Mouse (Mus musculus) neural tube, embryonic 14.5 days (tissue): Measurements from ENCODE around the gene Vim. TPM values are rescaled to one million over a fixed set of nuclear protein-coding genes. Genes with fewer than 3 reads are reported as not detected.

ENCODE experiments used
- ATAC-seq: fragments of 200-750 bp; cut with Nextera tagmentation; 2 replicates; pipeline ENCODE4 v1.8.0; 2017; ENCODE audit warnings: low read depth, mild to moderate bottlenecking, moderate TSS enrichment, moderate library complexity
- H3K27ac ChIP-seq: fragments of 300-500 bp; sonication (generic); 2 replicates; pipeline ENCODE4 v1.5.1; 2014; ENCODE audit warnings: low read depth, mild to moderate bottlenecking, control low read depth, low read length, moderate library complexity, mixed read lengths
- H3K27me3 ChIP-seq: fragments of 300-500 bp; sonication (generic); 2 replicates; pipeline ENCODE4 v1.6.1; 2014; ENCODE audit warnings: low read length; ENCODE audit not compliant: control insufficient read depth, insufficient read depth
- H3K36me3 ChIP-seq: fragments of 300-500 bp; sonication (generic); 2 replicates; pipeline ENCODE4 v1.6.1; 2014; ENCODE audit warnings: low read length, mixed read lengths; ENCODE audit not compliant: control insufficient read depth, insufficient read depth
- H3K4me1 ChIP-seq: fragments of 300-500 bp; sonication (generic); 2 replicates; pipeline ENCODE4 v1.6.1; 2014; ENCODE audit warnings: low read length; ENCODE audit not compliant: control insufficient read depth, insufficient read depth
- H3K4me2 ChIP-seq: fragments of 300-500 bp; sonication (generic); 2 replicates; pipeline ENCODE4 v1.6.1; 2014; ENCODE audit warnings: mild to moderate bottlenecking, low read depth, low read length, control low read depth
- H3K4me3 ChIP-seq: fragments of 300-500 bp; sonication (generic); 2 replicates; pipeline ENCODE4 v1.5.1; 2014; ENCODE audit warnings: low read depth, low read length, control low read depth, mixed read lengths
- H3K9ac ChIP-seq: fragments of 300-500 bp; sonication (generic); replicated peaks from 2 replicates; pipeline ENCODE4 v1.6.1; 2014; ENCODE audit warnings: low read depth, mild to moderate bottlenecking, control low read depth, low read length, mixed read lengths
- H3K9me3 ChIP-seq: fragments of 300-500 bp; sonication (generic); 2 replicates; pipeline ENCODE4 v1.6.1; 2016; ENCODE audit warnings: low read length; ENCODE audit not compliant: control insufficient read depth
- WGBS: fragments of 180-500 bp; shearing (Covaris S2); extraction: QIAGEN DNeasy Blood & Tissue Kit; methylation state at CpG from one replicate; pipeline ENCODE4 v1.1.7; 2014; 5-methylcytosine and 5-hydroxymethylcytosine counted together
- polyA plus RNA-seq: library from polyadenylated mRNA; unstranded; fragments of >200 nt; fragmentation: Nextera tagmentation; extraction: Ambion mirVana; gene quantifications from 2 replicates; pipeline ENCODE4 v1.2.1, GENCODE M21; 2014

Gene Vim
- polyA plus RNA-seq, 1 experiment from 2014 or later, result 466 TPM

DNA sequence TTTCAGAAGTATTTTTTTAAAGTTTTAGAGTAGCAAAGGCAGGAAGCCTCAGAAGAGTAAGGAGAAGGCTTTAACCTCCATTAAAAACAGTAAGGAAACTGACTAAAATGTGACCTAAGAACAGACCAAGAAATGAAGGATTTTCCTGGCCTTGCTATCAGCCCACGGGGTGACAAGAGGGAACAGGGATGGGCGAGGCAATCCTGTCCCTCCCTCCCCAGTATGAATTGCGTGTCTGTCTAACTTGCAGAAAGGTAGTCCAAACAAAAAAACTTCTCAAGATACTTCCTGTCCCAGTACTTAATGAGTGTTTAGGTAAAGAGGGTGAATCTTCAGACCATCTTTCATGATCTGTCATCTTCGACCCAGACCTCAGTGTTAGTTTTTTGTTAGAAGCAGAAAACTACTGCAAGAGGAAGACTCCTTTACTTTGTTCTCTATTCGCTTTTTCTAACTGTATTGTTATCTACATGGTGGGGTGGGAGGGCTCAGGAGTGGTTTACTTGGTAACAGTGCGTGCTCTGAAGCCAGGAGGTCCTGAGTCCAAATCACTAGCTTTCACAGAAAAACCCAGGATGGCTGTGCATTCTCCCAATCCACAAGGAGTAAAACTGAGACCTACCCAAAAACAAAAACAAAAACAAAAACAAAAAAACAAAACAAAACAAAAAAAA lies 34.9 kb upstream of the Vim start:
- Histone ChIP-seq H3K27ac (no peak overlapping the region), H3K9ac (no peak overlapping the region), H3K4me3 (no peak overlapping the region), H3K4me1 (peaks cover 2% of the 10 kb centered on the region; the same call in 1 of the 2 replicates), H3K4me2 (no peak overlapping the region), H3K9me3 (no peaks in the 10 kb centered on the region), H3K27me3 (no peaks in the 10 kb centered on the region), H3K36me3 (no peaks in the 10 kb centered on the region)
- 74% methylated on average over 6 of the region's 6 CpGs for WGBS
- ATAC-seq, result no peak

DNA sequence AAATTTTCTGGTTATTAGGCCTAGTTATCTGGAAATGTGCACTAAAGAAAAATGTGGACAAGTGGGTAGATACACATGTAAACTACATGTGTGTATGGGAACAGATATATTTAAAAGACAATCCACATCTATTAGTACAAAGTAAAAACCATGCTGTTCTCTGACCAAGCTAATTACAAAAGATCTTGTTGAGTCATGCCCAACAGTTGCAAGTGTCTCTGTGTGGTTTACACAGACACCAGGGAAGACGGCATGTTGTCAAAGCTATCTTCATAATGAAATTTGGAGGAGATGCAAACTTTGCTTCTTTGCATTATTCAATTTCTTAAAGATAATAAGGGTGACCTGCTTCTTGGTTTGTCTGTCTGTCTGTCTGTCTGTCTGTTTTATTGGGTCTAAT lies 33.9 kb upstream of the Vim start:
- Histone ChIP-seq H3K4me3 (no peak overlapping the region), H3K4me1 (peaks cover 5% of the 10 kb centered on the region), H3K9me3 (no peaks in the 10 kb centered on the region), H3K27ac (no peak overlapping the region), H3K36me3 (no peaks in the 10 kb centered on the region), H3K27me3 (no peaks in the 10 kb centered on the region), H3K4me2 (no peak overlapping the region), H3K9ac (no peak overlapping the region)
- ATAC-seq, result no peak
- WGBS, result 92% methylated on average over 1 of the region's 1 CpGs

GRCm38 (mm10) chr2:13543519-13544124 lies 30.1 kb upstream of the Vim start:
- no peak overlapping the region; the same call in 1 of the 2 replicates for H3K9ac ChIP-seq
- peaks cover 5% of the 10 kb centered on the region for H3K4me1 ChIP-seq
- no peaks in the 10 kb centered on the region for H3K27me3 ChIP-seq
- peak overlapping the region; percentile 90; the same call in 1 of the 2 replicates for H3K27ac ChIP-seq
- 47% methylated on average over 8 of the region's 8 CpGs for WGBS
- no peak; the same call in none of the 2 replicates for ATAC-seq
- H3K9me3 ChIP-seq, result no peaks in the 10 kb centered on the region
- H3K4me3 ChIP-seq, result peak overlapping the region; percentile 65
- H3K4me2 ChIP-seq, result peak overlapping the region; percentile 71
- H3K36me3 ChIP-seq, result no peaks in the 10 kb centered on the region

DNA sequence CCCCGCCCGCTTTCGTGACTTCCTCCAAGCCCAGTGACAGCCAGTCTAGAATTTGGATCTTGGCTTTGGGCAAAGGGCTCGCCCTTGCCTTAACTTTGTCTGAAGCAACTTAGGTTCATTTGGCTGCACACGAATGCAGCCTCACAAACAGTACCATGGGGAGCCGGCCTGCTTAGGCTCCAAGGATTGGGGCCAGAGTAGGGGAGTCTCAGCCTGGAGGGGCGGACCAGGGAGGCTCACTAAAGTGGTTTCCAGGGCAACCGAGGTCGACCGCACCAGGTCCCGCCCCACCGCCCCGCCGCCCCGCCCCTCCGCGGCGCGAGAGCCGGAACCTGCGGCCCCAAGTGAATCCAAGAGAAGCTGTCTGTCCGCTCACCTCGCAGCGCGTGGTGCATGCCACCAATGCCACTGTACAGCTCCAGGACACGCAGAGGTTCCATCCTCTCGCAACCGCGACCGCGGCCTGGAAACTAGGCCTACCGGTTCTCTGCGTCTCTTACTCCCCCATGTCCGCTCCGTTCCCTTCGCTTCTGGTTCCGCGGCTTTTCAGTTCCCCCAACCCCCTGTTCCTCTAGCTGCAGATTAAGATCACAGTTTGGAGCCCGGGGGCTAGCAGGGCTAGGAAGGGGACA lies 29.4 kb upstream of the Vim start, which contains the start of gene Trdmt1:
TSS of gene Trdmt1 (minus strand) at position 476 of the 632 bp plus-strand sequence.
- peak; percentile 99 for ATAC-seq
- Histone ChIP-seq H3K27ac (peak within 1 kb of the TSS; percentile 90), H3K36me3 (no peaks in the 10 kb centered on the region), H3K4me2 (peak within 1 kb of the TSS; percentile 71), H3K9me3 (no peaks in the 10 kb centered on the region), H3K27me3 (no peaks in the 10 kb centered on the region), H3K9ac (peak within 1 kb of the TSS; percentile 74), H3K4me3 (peak within 1 kb of the TSS; percentile 65), H3K4me1 (peaks cover 5% of the 10 kb centered on the region)
- WGBS, result under 1% methylated on average over 39 of the region's 39 CpGs

- Histone ChIP-seq H3K36me3 (no peaks in the 10 kb centered on the region), H3K9me3 (no peaks in the 10 kb centered on the region), H3K27me3 (no peaks in the 10 kb centered on the region), H3K4me2 (no peak overlapping the region), H3K27ac (no peak overlapping the region), H3K4me1 (peaks cover 4% of the 10 kb centered on the region), H3K4me3 (no peak overlapping the region), H3K9ac (no peak overlapping the region)
- no peak for ATAC-seq
- WGBS, result 79% methylated on average over 3 of the region's 3 CpGs
Observed at GRCm38 (mm10) chr2:13548749-13549148, 25.0 kb upstream of the Vim start.

- 66% methylated on average over 2 of the region's 2 CpGs for WGBS
- no peak overlapping the region for H3K4me2 ChIP-seq
- no peak overlapping the region for H3K4me3 ChIP-seq
- no peak for ATAC-seq
- H3K9ac ChIP-seq, result no peak overlapping the region
- H3K36me3 ChIP-seq, result no peaks in the 10 kb centered on the region
- H3K4me1 ChIP-seq, result no peaks in the 10 kb centered on the region
- no peaks in the 10 kb centered on the region for H3K9me3 ChIP-seq
- no peak overlapping the region for H3K27ac ChIP-seq
- no peaks in the 10 kb centered on the region for H3K27me3 ChIP-seq
Observed at GRCm38 (mm10) chr2:13553966-13554365, 19.8 kb upstream of the Vim start.

DNA sequence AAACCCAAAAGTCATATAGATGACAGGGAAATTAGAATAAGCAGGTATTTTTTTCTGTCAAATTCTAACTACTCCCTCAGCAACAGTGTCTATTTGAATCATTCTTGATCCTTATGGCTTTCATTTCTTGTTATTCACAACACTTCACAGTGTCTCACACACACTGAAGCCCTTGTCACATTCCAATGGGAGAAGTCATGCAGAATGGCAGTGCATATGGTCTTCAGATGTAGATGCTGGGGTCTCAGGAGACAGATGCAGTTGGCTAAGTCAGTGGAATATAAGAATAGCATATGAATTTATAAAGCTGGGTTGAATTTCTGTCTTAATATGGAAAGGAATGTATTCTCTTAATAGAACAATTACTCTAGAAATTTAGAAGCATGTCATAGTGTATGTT lies 17.5 kb upstream of the Vim start:
- Histone ChIP-seq H3K27me3 (no peaks in the 10 kb centered on the region), H3K27ac (no peak overlapping the region), H3K4me2 (no peak overlapping the region), H3K36me3 (no peaks in the 10 kb centered on the region), H3K4me3 (no peak overlapping the region), H3K9me3 (no peaks in the 10 kb centered on the region), H3K4me1 (no peaks in the 10 kb centered on the region), H3K9ac (no peak overlapping the region)
- no peak for ATAC-seq

DNA sequence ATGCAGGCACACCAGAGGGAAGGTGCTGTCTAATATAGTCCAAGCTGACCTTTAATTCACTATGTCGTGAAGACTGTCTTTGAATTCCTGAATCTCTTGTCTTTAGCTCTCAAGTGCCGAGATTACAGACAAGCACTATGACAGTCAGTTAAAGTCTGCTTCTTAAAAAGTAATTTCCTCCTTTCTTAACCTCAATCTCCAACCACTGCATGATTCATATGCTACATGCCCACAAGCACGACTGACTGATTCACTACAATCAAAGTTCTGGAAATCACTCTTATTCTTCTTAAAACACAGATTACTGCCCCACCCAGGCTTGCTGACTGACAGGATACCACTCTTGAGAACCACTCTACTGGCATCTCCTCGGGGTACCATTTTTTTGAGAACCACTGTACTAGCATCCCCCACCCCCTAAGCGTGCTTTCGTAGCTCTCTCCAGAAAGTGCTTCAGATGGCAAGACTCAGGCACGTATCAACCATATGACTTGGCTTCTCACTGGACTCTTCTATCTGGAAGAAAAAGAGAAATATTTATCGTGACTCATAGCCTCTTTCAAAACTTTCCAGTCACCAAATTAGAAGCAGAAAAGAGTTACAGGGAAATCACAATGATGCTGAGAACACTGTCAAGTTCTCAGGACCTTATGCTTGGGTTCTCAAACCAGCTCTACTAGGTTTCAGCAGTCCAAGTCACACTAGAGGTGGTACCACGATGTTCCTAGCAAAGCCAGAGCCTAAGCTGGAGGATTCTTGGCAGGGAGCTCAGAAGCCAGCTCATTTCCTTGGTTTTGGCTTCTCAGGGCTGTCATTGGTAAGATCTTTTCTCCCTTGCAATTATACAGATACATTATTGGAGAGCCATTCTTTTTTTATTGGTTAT lies 16.3 kb upstream of the Vim start:
- WGBS, result 89% methylated on average over 9 of the region's 9 CpGs

More for the DNA sequence above, 16.3 kb upstream of the Vim start:
- Histone ChIP-seq H3K36me3 (no peaks in the 10 kb centered on the region), H3K9ac (no peak overlapping the region), H3K9me3 (no peaks in the 10 kb centered on the region), H3K4me1 (no peaks in the 10 kb centered on the region), H3K27ac (no peak overlapping the region), H3K4me2 (no peak overlapping the region), H3K4me3 (no peak overlapping the region), H3K27me3 (no peaks in the 10 kb centered on the region)
- ATAC-seq, result no peak
